Mouse (Mus musculus) MEL (cell line): ENCODE measurements around the gene Gm12248. TPM values are rescaled to one million over a fixed set of nuclear protein-coding genes. Genes with fewer than 3 reads are reported as not detected.

ENCODE experiments used
- DNase-seq: peaks from one replicate; pipeline ENCODE4 v3.0.0; 2011; ENCODE audit warnings: low read depth, low spot score
- H3K27ac ChIP-seq: 2 replicates; pipeline ENCODE4 v1.5.1; 2012; ENCODE audit warnings: low read depth, mild to moderate bottlenecking, control low read depth, low read length, moderate library complexity; ENCODE audit not compliant: control insufficient read depth
- H3K27me3 ChIP-seq, 2 experiments: fragments of 150-350 bp in 1 of 2; sonication (generic) in 1 of 2; 2 replicates each; pipeline ENCODE4 v1.6.1; 2012; ENCODE audit warnings: low read length in 2 of 2, mild to moderate bottlenecking in 2 of 2, improper control_type of control experiment in 1 of 2, moderate library complexity in 1 of 2; ENCODE audit not compliant: insufficient read depth in 2 of 2, control insufficient read depth in 1 of 2
- H3K36me3 ChIP-seq, 2 experiments: 2 replicates each; pipeline ENCODE4 v1.6.1; 2012 to 2014; ENCODE audit warnings: low read length in 2 of 2, improper control_type of control experiment in 1 of 2, inconsistent platforms in 1 of 2, mild to moderate bottlenecking in 1 of 2; ENCODE audit not compliant: insufficient read depth in 2 of 2, control insufficient read depth in 1 of 2
- H3K4me1 ChIP-seq, 2 experiments: fragments of 150-350 bp in 1 of 2; sonication (generic) in 1 of 2; 2 replicates each; pipeline ENCODE4 v1.6.1; 2012; ENCODE audit warnings: low read length in 2 of 2, improper control_type of control experiment in 1 of 2, mild to moderate bottlenecking in 1 of 2; ENCODE audit not compliant: insufficient read depth in 2 of 2, control insufficient read depth in 1 of 2
- H3K4me3 ChIP-seq, 2 experiments: fragments of 150-350 bp in 1 of 2; sonication (generic) in 1 of 2; 2 replicates each; pipeline ENCODE4 v1.5.1; 2012; ENCODE audit warnings: low read depth in 2 of 2, low read length in 2 of 2, mild to moderate bottlenecking in 2 of 2, moderate library complexity in 2 of 2, control low read depth in 1 of 2, improper control_type of control experiment in 1 of 2; ENCODE audit not compliant: control insufficient read depth in 1 of 2, insufficient read depth in 1 of 2
- H3K79me2 ChIP-seq: 2 replicates; pipeline ENCODE4 v1.6.1; 2012; ENCODE audit warnings: mild to moderate bottlenecking, low read length, moderate library complexity; ENCODE audit not compliant: control insufficient read depth, poor library complexity, insufficient read depth
- H3K9ac ChIP-seq: 2 replicates; pipeline ENCODE4 v1.6.1; 2012; ENCODE audit warnings: low read depth, mild to moderate bottlenecking, control low read depth, low read length, moderate library complexity; ENCODE audit not compliant: control insufficient read depth, poor library complexity, severe bottlenecking
- H3K9me3 ChIP-seq: fragments of 150-350 bp; sonication (generic); replicated peaks from 2 replicates; pipeline ENCODE4 v1.6.1; 2012; ENCODE audit warnings: mild to moderate bottlenecking, low read length, improper control_type of control experiment, moderate library complexity; ENCODE audit not compliant: insufficient read depth
- BHLHE40 ChIP-seq: IDR thresholded peaks from 2 replicates; pipeline ENCODE4 v1.6.1; 2012; ENCODE audit warnings: low read depth, mild to moderate bottlenecking, inconsistent platforms, low read length, improper control_type of control experiment, borderline replicate concordance
- CHD2 ChIP-seq: IDR thresholded peaks from 2 replicates; pipeline ENCODE4 v1.6.1; 2011; ENCODE audit warnings: low read length, improper control_type of control experiment
- CTCF ChIP-seq, 3 experiments: IDR thresholded peaks in 2 of 3; conservative IDR thresholded peaks in 1 of 3; 2 replicates each; pipeline ENCODE4 v1.5.1; 2011 to 2012; ENCODE audit warnings: low read length in 3 of 3, low read depth in 2 of 3, mild to moderate bottlenecking in 2 of 3, improper control_type of control experiment in 1 of 3, inconsistent platforms in 1 of 3, mixed read lengths in 1 of 3, moderate library complexity in 1 of 3; ENCODE audit not compliant: control insufficient read depth in 1 of 3, insufficient read depth in 1 of 3, poor library complexity in 1 of 3, severe bottlenecking in 1 of 3
- E2F4 ChIP-seq: IDR thresholded peaks from 2 replicates; pipeline ENCODE4 v1.6.1; 2011; ENCODE audit warnings: low read depth, low read length, improper control_type of control experiment, borderline replicate concordance
- EP300 ChIP-seq, 2 experiments: IDR thresholded peaks; 2 replicates each; pipeline ENCODE4 v1.6.1; 2011; ENCODE audit warnings: improper control_type of control experiment in 2 of 2, low read length in 2 of 2, low read depth in 1 of 2, mild to moderate bottlenecking in 1 of 2
- ETS1 ChIP-seq: IDR thresholded peaks from 2 replicates; pipeline ENCODE4 v1.6.1; 2012; ENCODE audit warnings: low read depth, mild to moderate bottlenecking, inconsistent platforms, low read length, improper control_type of control experiment, moderate library complexity
- GATA1 ChIP-seq: IDR thresholded peaks from 2 replicates; pipeline ENCODE4 v1.6.1; 2011; ENCODE audit warnings: low read depth, low read length, improper control_type of control experiment
- HCFC1 ChIP-seq: IDR thresholded peaks from 2 replicates; pipeline ENCODE4 v1.6.1; 2012; ENCODE audit warnings: low read depth, mild to moderate bottlenecking, inconsistent platforms, low read length, improper control_type of control experiment, moderate library complexity
- JUND ChIP-seq: IDR thresholded peaks from 2 replicates; pipeline ENCODE4 v1.6.1; 2011; ENCODE audit warnings: low read depth, mild to moderate bottlenecking, improper control_type of control experiment, low read length
- MAFK ChIP-seq: IDR thresholded peaks from 2 replicates; pipeline ENCODE4 v1.6.1; 2011; ENCODE audit warnings: low read depth, mild to moderate bottlenecking, low read length, improper control_type of control experiment, borderline replicate concordance
- MXI1 ChIP-seq: IDR thresholded peaks from 2 replicates; pipeline ENCODE4 v1.6.1; 2011; ENCODE audit warnings: mild to moderate bottlenecking, low read depth, low read length, improper control_type of control experiment
- MYB ChIP-seq: IDR thresholded peaks from 2 replicates; pipeline ENCODE4 v1.6.1; 2011; ENCODE audit warnings: mild to moderate bottlenecking, low read depth, low read length, improper control_type of control experiment
- POLR2AphosphoS5 ChIP-seq: IDR thresholded peaks from 2 replicates; pipeline ENCODE4 v1.6.1; 2012; ENCODE audit warnings: low read depth, borderline replicate concordance, mild to moderate bottlenecking, inconsistent platforms, low read length, moderate library complexity, mixed read lengths
- RAD21 ChIP-seq: IDR thresholded peaks from 2 replicates; pipeline ENCODE4 v1.6.1; 2011; ENCODE audit warnings: mild to moderate bottlenecking, low read depth, low read length, improper control_type of control experiment
- RCOR1 ChIP-seq: IDR thresholded peaks from 2 replicates; pipeline ENCODE4 v1.6.1; 2012; ENCODE audit warnings: low read depth, mild to moderate bottlenecking, inconsistent platforms, low read length, improper control_type of control experiment
- SIN3A ChIP-seq: IDR thresholded peaks from 2 replicates; pipeline ENCODE4 v1.6.1; 2012; ENCODE audit warnings: low read length, improper control_type of control experiment, inconsistent platforms
- SMC3 ChIP-seq: IDR thresholded peaks from 2 replicates; pipeline ENCODE4 v1.6.1; 2011; ENCODE audit warnings: low read depth, low read length, improper control_type of control experiment
- USF1 ChIP-seq: IDR thresholded peaks from 2 replicates; pipeline ENCODE4 v1.6.1; 2014; ENCODE audit warnings: low read depth, mild to moderate bottlenecking, inconsistent platforms, low read length, improper control_type of control experiment, moderate library complexity
- USF2 ChIP-seq, 2 experiments: IDR thresholded peaks; 2 replicates each; pipeline ENCODE4 v1.6.1; 2011 to 2012; ENCODE audit warnings: improper control_type of control experiment in 2 of 2, low read length in 2 of 2, borderline replicate concordance in 1 of 2, inconsistent platforms in 1 of 2, low read depth in 1 of 2, mild to moderate bottlenecking in 1 of 2; ENCODE audit not compliant: insufficient read depth in 1 of 2
- ZKSCAN1 ChIP-seq: IDR thresholded peaks from 2 replicates; pipeline ENCODE4 v1.6.1; 2012; ENCODE audit warnings: low read depth, mild to moderate bottlenecking, inconsistent platforms, low read length, improper control_type of control experiment, moderate library complexity
- ZMIZ1 ChIP-seq: IDR thresholded peaks from 2 replicates; pipeline ENCODE4 v1.6.1; 2012; ENCODE audit warnings: low read depth, mild to moderate bottlenecking, inconsistent platforms, low read length, improper control_type of control experiment, moderate library complexity
- polyA plus RNA-seq, 2 experiments: library from polyadenylated mRNA; stranded (reverse) in 1 of 2; unstranded in 1 of 2; fragments of >175 nt in 1 of 2; fragments of >200 nt in 1 of 2; gene quantifications; 2 replicates each; pipeline versions ENCODE4 v1.2.1 to v1.2.4; 2012; ENCODE audit warnings: low replicate concordance in 2 of 2, low read depth in 1 of 2; ENCODE audit not compliant: insufficient read length in 2 of 2, insufficient read depth in 1 of 2, missing spikeins in 1 of 2
- total RNA-seq: library from RNA; depleted of rRNA; stranded (reverse); fragments of 300-350 nt; gene quantifications from 2 replicates; pipeline ENCODE4 v1.2.3, GENCODE M21; 2012

Gm12248 gene
- total and polyA plus RNA-seq, 3 experiments, result 0.12 to 0.65 TPM; not detected in 1

DNA sequence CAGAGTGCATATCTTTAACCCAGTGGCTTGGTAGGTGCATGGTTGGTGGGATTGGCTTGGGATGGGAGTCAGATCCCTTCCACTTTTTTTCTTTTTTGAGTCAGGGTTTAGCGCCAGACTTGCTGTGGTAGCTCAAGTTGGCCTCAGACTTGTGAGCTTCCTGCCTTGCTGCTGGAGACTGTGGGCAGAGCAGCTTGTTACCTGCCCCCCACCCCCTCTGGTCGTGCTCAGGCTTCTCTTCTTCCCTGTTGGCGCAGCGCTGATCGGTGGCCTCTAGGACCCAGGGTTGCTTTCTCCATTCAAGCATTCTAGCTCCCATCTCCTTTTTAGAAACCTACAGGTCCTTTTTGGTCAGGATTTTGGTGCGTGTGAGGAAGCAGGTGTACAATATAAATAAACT, 61.8 kb downstream of the Gm12248 start:
- no peak for DNase-seq

DNA sequence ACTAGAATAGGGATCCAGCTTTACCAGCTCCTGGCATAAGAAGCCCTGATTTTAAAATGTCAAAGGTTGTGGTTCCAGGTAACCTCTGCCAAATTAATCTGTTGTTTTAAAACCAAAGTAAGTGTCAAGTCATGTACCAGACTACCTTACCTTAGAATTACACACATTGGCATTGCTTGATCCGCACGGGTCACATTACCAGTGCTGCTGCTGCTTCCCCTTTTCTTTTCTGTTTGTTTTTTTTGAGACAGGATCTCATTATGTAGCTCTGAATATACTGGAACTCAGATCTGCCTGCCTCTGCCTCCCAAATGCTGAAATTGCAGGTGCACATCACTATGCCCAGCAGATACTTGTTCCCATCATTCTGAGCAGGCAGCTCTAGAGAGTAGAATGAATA, 63.1 kb downstream of the Gm12248 start:
- Histone ChIP-seq H3K27ac (no peak overlapping the region), H3K4me1 (peaks cover under 1 to 5% of the 10 kb centered on the region in 2 experiments; a peak in 3 of 4 replicates), H3K9me3 (no peaks in the 10 kb centered on the region), H3K36me3 (peaks cover 14 to 15% of the 10 kb centered on the region in 2 experiments), H3K9ac (no peak overlapping the region)
- no peak for DNase-seq
- TF ChIP-seq SIN3A, result no peak
- no peak for TF ChIP-seq ZKSCAN1
- no peak for TF ChIP-seq MAFK
- no peak for TF ChIP-seq CHD2
- TF ChIP-seq JUND, result no peak
- TF ChIP-seq SMC3, result no peak
- TF ChIP-seq USF1, result no peak
- no peak for TF ChIP-seq HCFC1
- TF ChIP-seq RAD21, result no peak
- no peak for TF ChIP-seq USF2 (IDR thresholded peaks at IDR 0.05; ENCODE audit: borderline replicate concordance in 1 of 2, insufficient read depth in 1 of 2, low read depth in 1 of 2, low read length in 2 of 2)
- TF ChIP-seq RCOR1, result no peak
- no peak for TF ChIP-seq CTCF (IDR thresholded peaks at IDR 0.05 in 2 of 3, conservative IDR thresholded peaks at IDR 0.05 in 1 of 3; ENCODE audit: control insufficient read depth in 1 of 3, insufficient read depth in 1 of 3, low read depth in 2 of 3, low read length in 3 of 3, poor library complexity in 1 of 3, severe bottlenecking in 1 of 3)
- TF ChIP-seq MYB, result no peak
- TF ChIP-seq EP300 (IDR thresholded peaks at IDR 0.05; ENCODE audit: low read depth in 1 of 2, low read length in 2 of 2), result no peak
- TF ChIP-seq POLR2AphosphoS5, result no peak
- no peak for TF ChIP-seq MXI1
- TF ChIP-seq, all 39 proteins: peak for 0
- Histone ChIP-seq H3K27me3 (no peaks in the 10 kb centered on the region), H3K79me2 (peaks cover 98% of the 10 kb centered on the region), H3K4me3 (no peak overlapping the region)

More for the DNA sequence above, 61.8 kb downstream of the Gm12248 start:
- Histone ChIP-seq H3K9me3 (no peaks in the 10 kb centered on the region), H3K27me3 (no peaks in the 10 kb centered on the region), H3K9ac (no peak overlapping the region), H3K4me3 (no peak overlapping the region), H3K36me3 (peaks cover 5 to 15% of the 10 kb centered on the region in 2 experiments), H3K27ac (no peak overlapping the region), H3K79me2 (peaks cover 97% of the 10 kb centered on the region), H3K4me1 (peaks cover 0 to 3% of the 10 kb centered on the region in 2 experiments; a peak in 2 of 4 replicates)
- no peak for TF ChIP-seq ETS1
- TF ChIP-seq MXI1, result no peak
- TF ChIP-seq USF2 (IDR thresholded peaks at IDR 0.05; ENCODE audit: borderline replicate concordance in 1 of 2, insufficient read depth in 1 of 2, low read depth in 1 of 2, low read length in 2 of 2), result no peak
- no peak for TF ChIP-seq ZMIZ1
- TF ChIP-seq SMC3, result no peak
- TF ChIP-seq E2F4, result no peak
- TF ChIP-seq HCFC1, result no peak
- no peak for TF ChIP-seq BHLHE40
- no peak for TF ChIP-seq GATA1
